ENCODE assay signal across 18 mouse cellular contexts in genomic region chr11:109357171-109357570, GRCm38 (mm10). TPM values are rescaled to one million over a fixed set of nuclear protein-coding genes. Genes with fewer than 3 reads are reported as not detected.
DNase-seq lines count a peak whose midpoint lies in the region; ATAC-seq and TF ChIP-seq lines count a peak whose summit lies in the region.
"Had no signal": no experiment of that assay in that cellular context is flagged by ENCODE, and none has a peak within 500 bp of the region (broad histone marks: within the 10 kb centered on the region; RNA-seq: fewer than 3 reads in every experiment).

No protein-coding gene starts in this region.

- ATAC-seq in lung, postnatal 0 days: no peak
- ATAC-seq in stomach, postnatal 0 days (ENCODE audit: low FRiP score, low TSS enrichment): no peak
- no peak for ATAC-seq in cerebellum, adult (ENCODE audit: insufficient number of reproducible peaks, low FRiP score, low TSS enrichment)
- ATAC-seq: hindbrain, embryonic 16.5 days; liver, embryonic 12.5 days had no signal

- no peak overlapping the region for H3K4me3 ChIP-seq in gastrocnemius, adult 2 months
- no peak overlapping the region for H3K4me3 ChIP-seq in kidney, adult 2 months (ENCODE audit: insufficient read depth, low read depth, low read length)
- no peak overlapping the region for H3K4me3 ChIP-seq in lung, postnatal 0 days (ENCODE audit: low read depth, low read length)
- no peak overlapping the region for H3K4me3 ChIP-seq in stomach, postnatal 0 days (ENCODE audit: low read depth, low read length)
- H3K4me3 ChIP-seq: liver, embryonic 12.5 days; neural tube, embryonic 12.5 days had no signal

- no peak for TF ChIP-seq EP300 in lung, postnatal 0 days (IDR thresholded peaks at IDR 0.05)
- no peak for TF ChIP-seq EP300 in stomach, postnatal 0 days (optimal IDR thresholded peaks at IDR 0.05)

- TF ChIP-seq POLR2A in kidney, adult 2 months (IDR thresholded peaks at IDR 0.05; ENCODE audit: low read depth, low read length): no peak

- no peak for TF ChIP-seq CTCF in gastrocnemius, adult 2 months (IDR thresholded peaks at IDR 0.05)
- no peak for TF ChIP-seq CTCF in kidney, adult 2 months (conservative IDR thresholded peaks at IDR 0.05; ENCODE audit: insufficient read depth, insufficient read length, low read depth, low read length)
- no peak for TF ChIP-seq CTCF in lung, postnatal 0 days (IDR thresholded peaks at IDR 0.05)
- TF ChIP-seq CTCF in stomach, postnatal 0 days (IDR thresholded peaks at IDR 0.05; ENCODE audit: low read depth): no peak

- no peak overlapping the region for H3K4me2 ChIP-seq in lung, postnatal 0 days (replicated peaks; ENCODE audit: low read depth, low read length)
- no peak overlapping the region for H3K4me2 ChIP-seq in stomach, postnatal 0 days (replicated peaks; ENCODE audit: low read depth)
- H3K4me2 ChIP-seq: liver, embryonic 12.5 days; neural tube, embryonic 12.5 days had no signal

- H3K9ac ChIP-seq in lung, postnatal 0 days (replicated peaks; ENCODE audit: low read depth): no peak overlapping the region
- H3K9ac ChIP-seq in stomach, postnatal 0 days (ENCODE audit: low read length): no peak overlapping the region
- H3K9ac ChIP-seq: liver, embryonic 12.5 days; neural tube, embryonic 12.5 days had no signal

- peak; percentile 3 for DNase-seq in gastrocnemius, adult 2 months
- no peak for DNase-seq in gastrocnemius, postnatal 10 days
- DNase-seq in kidney, adult 9 months: peak; percentile 6
- no peak for DNase-seq in kidney, adult 2 months
- peak; percentile 52 for DNase-seq in lung, postnatal 0 days (ENCODE audit: low spot score)
- DNase-seq in lung, postnatal 14 days: no peak
- no peak for DNase-seq in stomach, postnatal 0 days (ENCODE audit: low spot score)
- DNase-seq: adrenal gland, adult 2 months; cerebellum, adult 8-10 months; layer of hippocampus, adult 9-11 months had no signal

- peaks cover 19% of the 10 kb centered on the region; the same call in 1 of the 2 replicates for H3K4me1 ChIP-seq in kidney, adult 2 months (ENCODE audit: control insufficient read depth, insufficient read depth, low read length)
- H3K4me1 ChIP-seq in lung, postnatal 0 days (ENCODE audit: insufficient read depth, low read depth, low read length): peaks cover 16% of the 10 kb centered on the region; the same call in 1 of the 2 replicates
- H3K4me1 ChIP-seq in stomach, postnatal 0 days (replicated peaks; ENCODE audit: control insufficient read depth, insufficient read depth): peaks cover 16% of the 10 kb centered on the region

- intact Hi-C loops in gastrocnemius, adult 2 months (cut with DNase I): no loop called here

- no peaks in the 10 kb centered on the region for H3K36me3 ChIP-seq in kidney, adult 2 months (ENCODE audit: control insufficient read depth, insufficient read depth, low read length)
- no peaks in the 10 kb centered on the region for H3K36me3 ChIP-seq in lung, postnatal 0 days (ENCODE audit: insufficient read depth, low read length)
- H3K36me3 ChIP-seq in stomach, postnatal 0 days (ENCODE audit: control insufficient read depth, insufficient read depth, low read length): no peaks in the 10 kb centered on the region
- H3K36me3 ChIP-seq: liver, embryonic 12.5 days; neural tube, embryonic 12.5 days had no signal

- H3K27ac ChIP-seq in gastrocnemius, adult 2 months: peak overlapping the region; percentile 91; the same call in 1 of the 2 replicates
- no peak overlapping the region for H3K27ac ChIP-seq in kidney, adult 2 months (ENCODE audit: insufficient read depth, low read depth, low read length)
- peak overlapping the region; percentile 51; the same call in 1 of the 2 replicates for H3K27ac ChIP-seq in lung, postnatal 0 days (ENCODE audit: low read length)
- peak overlapping the region; percentile 88 for H3K27ac ChIP-seq in stomach, postnatal 0 days (replicated peaks)
- H3K27ac ChIP-seq: liver, embryonic 12.5 days; neural tube, embryonic 12.5 days had no signal

- H3K27me3 ChIP-seq in kidney, adult 2 months (replicated peaks; ENCODE audit: control insufficient read depth, insufficient read depth, low read length): no peaks in the 10 kb centered on the region
- no peaks in the 10 kb centered on the region for H3K27me3 ChIP-seq in lung, postnatal 0 days (replicated peaks; ENCODE audit: insufficient read depth, low read length)
- H3K27me3 ChIP-seq in stomach, postnatal 0 days (ENCODE audit: control insufficient read depth, insufficient read depth, low read length): no peaks in the 10 kb centered on the region
- H3K27me3 ChIP-seq: liver, embryonic 12.5 days; neural tube, embryonic 12.5 days had no signal

- WGBS in kidney, adult 2 months: 78% methylated on average over 5 of the region's 5 CpGs
- 80% methylated on average over 5 of the region's 5 CpGs for WGBS in lung, postnatal 0 days
- WGBS in stomach, postnatal 0 days: 65% methylated on average over 5 of the region's 5 CpGs

- no peaks in the 10 kb centered on the region for H3K9me3 ChIP-seq in lung, postnatal 0 days (ENCODE audit: low read length)
- H3K9me3 ChIP-seq in stomach, postnatal 0 days (ENCODE audit: control insufficient read depth, low read length): no peaks in the 10 kb centered on the region
- H3K9me3 ChIP-seq: liver, embryonic 12.5 days; neural tube, embryonic 12.5 days had no signal

RNA-seq across cellular contexts. Expression of gene Gna13, which starts 5.5 kb away (rescaled TPM):
- total RNA-seq in gastrocnemius, adult 2 months (2021): 10 to 100 TPM; 25.6 to 27.8 TPM
- total RNA-seq in gastrocnemius, postnatal 10 days (2021): 10 to 100 TPM; 39.3 to 42.5 TPM
- polyA plus RNA-seq in kidney, adult 2 months (2012; rRNA removed): 26.6 and 27.8 TPM in 2 replicates
- polyA plus RNA-seq in lung, postnatal 0 days (2015; fragmentation: Nextera tagmentation; extraction: Ambion mirVana): 57.7 and 69.7 TPM in 2 replicates
- polyA plus RNA-seq in stomach, postnatal 0 days (2015; fragmentation: Nextera tagmentation; extraction: Ambion mirVana): 46.5 and 49.5 TPM in 2 replicates

RNA-seq across cellular contexts. Expression of gene 9930022D16Rik, which starts 56.5 kb away (rescaled TPM):
- total RNA-seq in gastrocnemius, adult 2 months (2021): not detected
- not detected for total RNA-seq in gastrocnemius, postnatal 10 days (2021)
- polyA plus RNA-seq in kidney, adult 2 months (2012; rRNA removed): not detected in 2 replicates
- 0.07 TPM in 1 of 2 replicates, not detected in the other for polyA plus RNA-seq in lung, postnatal 0 days (2015; fragmentation: Nextera tagmentation; extraction: Ambion mirVana)
- not detected in 2 replicates for polyA plus RNA-seq in stomach, postnatal 0 days (2015; fragmentation: Nextera tagmentation; extraction: Ambion mirVana)
- total RNA-seq: adrenal gland, adult 2 months; heart, adult 8-10 months; left cerebral cortex, postnatal 25 days; megakaryocyte, adult 5-6 weeks; midbrain, postnatal 0 days had no signal
- polyA plus RNA-seq: adrenal gland, adult 2 months; hindbrain, embryonic 16.5 days; liver, embryonic 12.5 days; midbrain, postnatal 0 days; neural tube, embryonic 12.5 days had no signal

RNA-seq across cellular contexts. Expression of gene Rgs9, which starts 59.2 kb away (rescaled TPM):
- total RNA-seq in gastrocnemius, adult 2 months (2021): under 1 TPM; 0.13 to 0.20 TPM
- under 1 TPM; 0.63 to 0.99 TPM for total RNA-seq in gastrocnemius, postnatal 10 days (2021)
- polyA plus RNA-seq in kidney, adult 2 months (2012; rRNA removed): 0.86 and 1.4 TPM in 2 replicates
- 3.0 TPM in 2 replicates for polyA plus RNA-seq in lung, postnatal 0 days (2015; fragmentation: Nextera tagmentation; extraction: Ambion mirVana)
- polyA plus RNA-seq in stomach, postnatal 0 days (2015; fragmentation: Nextera tagmentation; extraction: Ambion mirVana): 0.73 and 1.1 TPM in 2 replicates

Comparison
In these comparisons a context has a peak if more than half of its experiments do, and no peak if none do; other contexts are left out.
1. DNase-seq: peak in gastrocnemius, adult 2 months (single experiment), kidney, adult 9 months (single experiment) and lung, postnatal 0 days (single experiment); none in gastrocnemius, postnatal 10 days (single experiment), kidney, adult 2 months (single experiment), lung, postnatal 14 days (single experiment) and stomach, postnatal 0 days (single experiment).